Mouse (Mus musculus) limb, embryonic 15.5 days (tissue): ENCODE measurements at regions not wholly inside any gene's neighbourhood (a gene's known extent, or its start where the extent isn't known, plus 50 kb on each side); places are given as distances from the start of the nearest gene placed in this dataset.
A peak's percentile ranks its signal among the peaks of the same experiment; 100 is the strongest.
"Not testable (repeated sequence)": the region's sequence is repeated elsewhere in the genome, so short reads cannot be mapped to it uniquely, and the experiment has no call there.

Source experiments
- ATAC-seq: fragments of 200-750 bp; cut with Nextera tagmentation; 2 replicates; pipeline ENCODE4 v1.8.0; 2017; ENCODE audit warnings: low read depth, moderate TSS enrichment; ENCODE audit not compliant: insufficient number of reproducible peaks, low FRiP score, low TSS enrichment
- H3K27ac ChIP-seq: fragments of 300-500 bp; sonication (generic); 2 replicates; pipeline ENCODE4 v1.5.1; 2015; ENCODE audit warnings: moderate library complexity, mild to moderate bottlenecking, inconsistent platforms
- H3K27me3 ChIP-seq: fragments of 300-500 bp; sonication (generic); 2 replicates; pipeline ENCODE4 v1.6.1; 2015; ENCODE audit warnings: inconsistent platforms
- H3K36me3 ChIP-seq: fragments of 300-500 bp; sonication (generic); 2 replicates; pipeline ENCODE4 v1.6.1; 2015; ENCODE audit warnings: inconsistent platforms
- H3K4me1 ChIP-seq: fragments of 300-500 bp; sonication (generic); 2 replicates; pipeline ENCODE4 v1.6.1; 2015; ENCODE audit warnings: inconsistent platforms
- H3K4me2 ChIP-seq: fragments of 300-500 bp; sonication (generic); 2 replicates; pipeline ENCODE4 v1.6.1; 2015; ENCODE audit warnings: mild to moderate bottlenecking, inconsistent platforms
- H3K4me3 ChIP-seq: fragments of 300-500 bp; sonication (generic); 2 replicates; pipeline ENCODE4 v1.5.1; 2015; ENCODE audit warnings: mild to moderate bottlenecking, inconsistent platforms
- H3K9ac ChIP-seq: fragments of 300-500 bp; sonication (generic); 2 replicates; pipeline ENCODE4 v1.6.1; 2015; ENCODE audit warnings: inconsistent platforms
- H3K9me3 ChIP-seq: fragments of 300-500 bp; sonication (generic); 2 replicates; pipeline ENCODE4 v1.6.1; 2016; ENCODE audit warnings: inconsistent platforms
- WGBS: fragments of 180-500 bp; shearing (Covaris S2); methylation state at CpG from one replicate; pipeline ENCODE4 v1.1.7; 2015; 5-methylcytosine and 5-hydroxymethylcytosine counted together

GRCm38 (mm10) chr12:10529077-10529476 lies 138.5 kb downstream of the Rdh14 start:
- WGBS: 72% methylated on average over 2 of the region's 2 CpGs
- no peaks in the 10 kb centered on the region for H3K36me3 ChIP-seq
- no peak for ATAC-seq
- no peaks in the 10 kb centered on the region for H3K4me1 ChIP-seq
- H3K9ac ChIP-seq: no peak overlapping the region
- H3K4me3 ChIP-seq: no peak overlapping the region
- no peak overlapping the region for H3K4me2 ChIP-seq
- no peak overlapping the region for H3K27ac ChIP-seq
- H3K9me3 ChIP-seq: no peaks in the 10 kb centered on the region
- no peaks in the 10 kb centered on the region for H3K27me3 ChIP-seq

- Histone ChIP-seq H3K4me2 (no peak overlapping the region), H3K9ac (no peak overlapping the region), H3K36me3 (no peaks in the 10 kb centered on the region), H3K9me3 (no peaks in the 10 kb centered on the region), H3K4me3 (no peak overlapping the region), H3K27ac (no peak overlapping the region), H3K4me1 (no peaks in the 10 kb centered on the region), H3K27me3 (no peaks in the 10 kb centered on the region)
- no peak for ATAC-seq
- WGBS: 52% methylated on average over 3 of the region's 3 CpGs
Measured at GRCm38 (mm10) chr12:10530996-10531395, 140.4 kb downstream of the Rdh14 start.

- no peak for ATAC-seq
- no peaks in the 10 kb centered on the region for H3K9me3 ChIP-seq
- no peak overlapping the region for H3K9ac ChIP-seq
- no peaks in the 10 kb centered on the region for H3K36me3 ChIP-seq
- H3K4me2 ChIP-seq: no peak overlapping the region
- no peak overlapping the region for H3K27ac ChIP-seq
- H3K4me1 ChIP-seq: no peaks in the 10 kb centered on the region
- H3K27me3 ChIP-seq: no peaks in the 10 kb centered on the region; the same call in 1 of the 2 replicates
- no peak overlapping the region for H3K4me3 ChIP-seq
- WGBS: 84% methylated on average over 6 of the region's 6 CpGs
Measured at GRCm38 (mm10) chr12:10533971-10534370, 143.4 kb downstream of the Rdh14 start.

GRCm38 (mm10) chr12:10536239-10536638 lies 145.7 kb downstream of the Rdh14 start:
- Histone ChIP-seq H3K4me3 (no peak overlapping the region), H3K4me2 (no peak overlapping the region), H3K27ac (no peak overlapping the region), H3K36me3 (no peaks in the 10 kb centered on the region), H3K4me1 (no peaks in the 10 kb centered on the region), H3K27me3 (no peaks in the 10 kb centered on the region; the same call in 1 of the 2 replicates), H3K9ac (no peak overlapping the region), H3K9me3 (no peaks in the 10 kb centered on the region)
- 74% methylated on average over 12 of the region's 12 CpGs for WGBS
- no peak for ATAC-seq

GRCm38 (mm10) chr12:10537069-10537468 lies 146.5 kb downstream of the Rdh14 start:
- no peak overlapping the region for H3K4me2 ChIP-seq
- no peak overlapping the region for H3K9ac ChIP-seq
- no peak overlapping the region for H3K27ac ChIP-seq
- no peaks in the 10 kb centered on the region; the same call in 1 of the 2 replicates for H3K27me3 ChIP-seq
- H3K9me3 ChIP-seq: no peaks in the 10 kb centered on the region
- no peaks in the 10 kb centered on the region for H3K36me3 ChIP-seq
- ATAC-seq: no peak
- no peak overlapping the region for H3K4me3 ChIP-seq
- 1% methylated on average over 4 of the region's 4 CpGs for WGBS
- no peaks in the 10 kb centered on the region for H3K4me1 ChIP-seq

- peaks cover 5% of the 10 kb centered on the region; the same call in 1 of the 2 replicates for H3K4me1 ChIP-seq
- H3K4me3 ChIP-seq: no peak overlapping the region
- no peak for ATAC-seq
- H3K4me2 ChIP-seq: no peak overlapping the region
- 0 out of 2 replicates have a peak overlapping the region, but pooled peaks have one; percentile 4 for H3K27ac ChIP-seq
- H3K27me3 ChIP-seq: no peaks in the 10 kb centered on the region
- H3K9me3 ChIP-seq: no peaks in the 10 kb centered on the region
- H3K36me3 ChIP-seq: no peaks in the 10 kb centered on the region
- H3K9ac ChIP-seq: no peak overlapping the region
- 25% methylated on average over 1 of the region's 1 CpGs for WGBS
Measured at GRCm38 (mm10) chr12:10549481-10550201, 159.1 kb downstream of the Rdh14 start.

GRCm38 (mm10) chr12:10554701-10555100 lies 164.1 kb downstream of the Rdh14 start:
- 85% methylated on average over 1 of the region's 1 CpGs for WGBS
- not testable (repeated sequence) for ATAC-seq, H3K27ac ChIP-seq

GRCm38 (mm10) chr12:10562966-10563365 lies 172.4 kb downstream of the Rdh14 start:
- no peaks in the 10 kb centered on the region for H3K4me1 ChIP-seq
- H3K27ac ChIP-seq: no peak overlapping the region
- H3K4me2 ChIP-seq: no peak overlapping the region
- WGBS: 45% methylated on average over 1 of the region's 1 CpGs
- no peak overlapping the region for H3K4me3 ChIP-seq
- H3K9me3 ChIP-seq: no peaks in the 10 kb centered on the region
- ATAC-seq: no peak
- no peak overlapping the region for H3K9ac ChIP-seq
- H3K27me3 ChIP-seq: no peaks in the 10 kb centered on the region
- no peaks in the 10 kb centered on the region for H3K36me3 ChIP-seq

More at GRCm38 (mm10) chr12:10554701-10555100, 164.1 kb downstream of the Rdh14 start:
- not testable (repeated sequence) for H3K36me3 ChIP-seq, H3K27me3 ChIP-seq, H3K4me1 ChIP-seq, H3K4me2 ChIP-seq, H3K4me3 ChIP-seq, H3K9ac ChIP-seq, H3K9me3 ChIP-seq

GRCm38 (mm10) chr12:10567881-10568280 lies 177.3 kb downstream of the Rdh14 start:
- Histone ChIP-seq H3K27ac (no peak overlapping the region), H3K9ac (no peak overlapping the region), H3K4me1 (peaks cover 4% of the 10 kb centered on the region), H3K9me3 (no peaks in the 10 kb centered on the region), H3K36me3 (no peaks in the 10 kb centered on the region), H3K4me2 (no peak overlapping the region), H3K27me3 (no peaks in the 10 kb centered on the region), H3K4me3 (no peak overlapping the region)
- 33% methylated on average over 2 of the region's 2 CpGs for WGBS
- no peak for ATAC-seq

GRCm38 (mm10) chr12:10571643-10572377 lies 181.2 kb downstream of the Rdh14 start:
- Histone ChIP-seq H3K36me3 (no peaks in the 10 kb centered on the region), H3K4me2 (peak overlapping the region; percentile 26), H3K27ac (peak overlapping the region; percentile 87), H3K9ac (no peak overlapping the region), H3K4me1 (peaks cover 4% of the 10 kb centered on the region), H3K27me3 (no peaks in the 10 kb centered on the region), H3K4me3 (no peak overlapping the region), H3K9me3 (no peaks in the 10 kb centered on the region)
- 15% methylated on average over 11 of the region's 11 CpGs for WGBS
- peak; percentile 71 for ATAC-seq

- H3K9me3 ChIP-seq: no peaks in the 10 kb centered on the region
- no peaks in the 10 kb centered on the region for H3K27me3 ChIP-seq
- no peak overlapping the region for H3K9ac ChIP-seq
- no peak for ATAC-seq
- H3K4me1 ChIP-seq: peaks cover 4% of the 10 kb centered on the region
- WGBS: 13% methylated on average over 5 of the region's 5 CpGs
- H3K4me3 ChIP-seq: 0 out of 2 replicates have a peak overlapping the region, but pooled peaks have one; percentile 3
- H3K36me3 ChIP-seq: no peaks in the 10 kb centered on the region
- peak overlapping the region; percentile 35 for H3K4me2 ChIP-seq
- H3K27ac ChIP-seq: peak overlapping the region; percentile 87
Measured at GRCm38 (mm10) chr12:10572378-10572650, 181.7 kb downstream of the Rdh14 start.

- Histone ChIP-seq H3K27ac (peak overlapping the region; percentile 69), H3K27me3 (no peaks in the 10 kb centered on the region), H3K9ac (no peak overlapping the region), H3K9me3 (no peaks in the 10 kb centered on the region), H3K4me2 (no peak overlapping the region), H3K36me3 (no peaks in the 10 kb centered on the region), H3K4me1 (peaks cover 4% of the 10 kb centered on the region), H3K4me3 (no peak overlapping the region)
- 21% methylated on average over 9 of the region's 9 CpGs for WGBS
- ATAC-seq: no peak
Measured at GRCm38 (mm10) chr12:10573381-10573780, 182.8 kb downstream of the Rdh14 start.
